Mouse (Mus musculus) left cerebral cortex, postnatal 36 days (tissue): ENCODE data around the gene Tmx2. TPM values are rescaled to one million over a fixed set of nuclear protein-coding genes. Genes with fewer than 3 reads are reported as not detected.

Experiments used
- total RNA-seq, 2 experiments: library from RNA; stranded (reverse); gene quantifications; 2 replicates each; pipeline ENCODE4 v1.2.3; 2021

Gene Tmx2
- total RNA-seq, 2 experiments from 2014 or later = 223 to 252 TPM

Other genes with a start within 250 kb of the Tmx2 start
- gene Tfpi, start 202.4 kb downstream of the Tmx2 start, total RNA-seq = 1 to 10 TPM; 3.8 to 5.8 TPM
- 10 to 100 TPM; 56.8 to 66.1 TPM for gene Ctnnd1, start 28.4 kb downstream of the Tmx2 start, total RNA-seq
- not detected for gene Btbd18, start 20.1 kb downstream of the Tmx2 start, total RNA-seq
- 10 to 100 TPM; 35.5 to 41.2 TPM for gene Selenoh, start 8.4 kb downstream of the Tmx2 start, total RNA-seq
- gene Gm28635, start 1.1 kb downstream of the Tmx2 start, total RNA-seq = 1 to 10 TPM; 6.0 to 8.1 TPM
- gene Med19, start 738 bp downstream of the Tmx2 start, total RNA-seq = 10 to 100 TPM; 27.2 to 31.9 TPM
- 10 to 100 TPM; 42.1 to 48.9 TPM for gene Zdhhc5, start 36.0 kb upstream of the Tmx2 start, total RNA-seq
- gene Clp1, start 48.2 kb upstream of the Tmx2 start, total RNA-seq = 10 to 100 TPM in 1 of 2 experiments, 1 to 10 TPM in 1; 6.6 to 10.5 TPM
- 10 to 100 TPM; 65.8 to 94.6 TPM for gene Ypel4, start 54.9 kb upstream of the Tmx2 start, total RNA-seq
- 1 to 10 TPM; 1.2 to 1.7 TPM for gene Gm19426, start 64.5 kb upstream of the Tmx2 start, total RNA-seq
- 1 to 10 TPM; 5.3 to 7.7 TPM for gene Serping1, start 96.3 kb upstream of the Tmx2 start, total RNA-seq
- gene Ube2l6, start 119.7 kb upstream of the Tmx2 start, total RNA-seq = 1 to 10 TPM; 5.2 to 5.5 TPM
- not detected for gene Smtnl1, start 143.5 kb upstream of the Tmx2 start, total RNA-seq
- gene Timm10, start 147.9 kb upstream of the Tmx2 start, total RNA-seq = 10 to 100 TPM; 53.8 to 55.9 TPM
- gene Slc43a1, start 159.7 kb upstream of the Tmx2 start, total RNA-seq = under 1 TPM; 0.25 to 0.32 TPM
- gene Rtn4rl2, start 207.6 kb upstream of the Tmx2 start, total RNA-seq = 10 to 100 TPM; 90.0 to 92.0 TPM